Mouse (Mus musculus): ENCODE data around the gene Abcg2. TPM values are rescaled to one million over a fixed set of nuclear protein-coding genes. Genes with fewer than 3 reads are reported as not detected.
A peak's percentile ranks its signal among the peaks of the same experiment; 100 is the strongest.

The Abcg2 gene
- polyA plus RNA-seq, 1 experiment from 2014 or later = 87.1 TPM

GRCm38 (mm10) chr6:58641056-58641799 is 56.9 kb downstream of the Abcg2 start:
- 20% methylated on average over 11 of the region's 11 CpGs for WGBS
- 0 out of 2 replicates have a peak overlapping the region, but pooled peaks have one; percentile 77 for H3K27ac ChIP-seq
- peak overlapping the region; percentile 76 for H3K9ac ChIP-seq
- H3K9me3 ChIP-seq = no peaks in the 10 kb centered on the region
- peak overlapping the region; percentile 70 for H3K4me3 ChIP-seq (replicated peaks)
- no peaks in the 10 kb centered on the region for H3K36me3 ChIP-seq
- H3K4me2 ChIP-seq (replicated peaks) = peak overlapping the region; percentile 76
- no peak for ATAC-seq
- H3K4me1 ChIP-seq (replicated peaks) = peaks cover 14% of the 10 kb centered on the region; the same call in 1 of the 2 replicates
- H3K27me3 ChIP-seq (replicated peaks) = no peaks in the 10 kb centered on the region

GRCm38 (mm10) chr6:58642191-58642590 is 57.9 kb downstream of the Abcg2 start:
- H3K36me3 ChIP-seq = no peaks in the 10 kb centered on the region
- ATAC-seq = peak; percentile 18; the same call in 1 of the 2 replicates
- no peaks in the 10 kb centered on the region for H3K27me3 ChIP-seq (replicated peaks)
- H3K9me3 ChIP-seq = no peaks in the 10 kb centered on the region
- no peak overlapping the region for H3K4me3 ChIP-seq (replicated peaks)
- WGBS = 65% methylated on average over 2 of the region's 2 CpGs
- H3K4me1 ChIP-seq (replicated peaks) = peaks cover 17% of the 10 kb centered on the region; the same call in 1 of the 2 replicates
- H3K4me2 ChIP-seq (replicated peaks) = peak overlapping the region; percentile 76
- 0 out of 2 replicates have a peak overlapping the region, but pooled peaks have one; percentile 8 for H3K27ac ChIP-seq
- H3K9ac ChIP-seq = no peak overlapping the region

GRCm38 (mm10) chr6:58644586-58644985 is 60.3 kb downstream of the Abcg2 start:
- 55% methylated on average over 2 of the region's 2 CpGs for WGBS
- Histone ChIP-seq H3K4me2 (replicated peaks) (no peak overlapping the region), H3K9ac (no peak overlapping the region), H3K27ac (no peak overlapping the region), H3K36me3 (no peaks in the 10 kb centered on the region), H3K4me3 (replicated peaks) (no peak overlapping the region), H3K4me1 (replicated peaks) (peaks cover 11% of the 10 kb centered on the region; the same call in 1 of the 2 replicates), H3K27me3 (replicated peaks) (no peaks in the 10 kb centered on the region), H3K9me3 (no peaks in the 10 kb centered on the region)
- no peak for ATAC-seq

GRCm38 (mm10) chr6:58648100-58648749 is 63.9 kb downstream of the Abcg2 start:
- H3K27ac ChIP-seq = no peak overlapping the region
- H3K36me3 ChIP-seq = no peaks in the 10 kb centered on the region
- no peak overlapping the region for H3K9ac ChIP-seq
- no peaks in the 10 kb centered on the region for H3K9me3 ChIP-seq
- peak; percentile 53; the same call in 1 of the 2 replicates for ATAC-seq
- H3K4me2 ChIP-seq (replicated peaks) = no peak overlapping the region
- no peaks in the 10 kb centered on the region for H3K27me3 ChIP-seq (replicated peaks)
- H3K4me3 ChIP-seq (replicated peaks) = no peak overlapping the region
- WGBS = 52% methylated on average over 3 of the region's 3 CpGs
- H3K4me1 ChIP-seq (replicated peaks) = 0 out of 2 replicates have a peak, but pooled peaks cover 3% of the 10 kb centered on the region

GRCm38 (mm10) chr6:58650136-58650535 is 65.8 kb downstream of the Abcg2 start:
- Histone ChIP-seq H3K27me3 (replicated peaks) (no peaks in the 10 kb centered on the region), H3K9ac (no peak overlapping the region), H3K27ac (no peak overlapping the region), H3K9me3 (no peaks in the 10 kb centered on the region), H3K4me3 (replicated peaks) (no peak overlapping the region), H3K4me1 (replicated peaks) (0 out of 2 replicates have a peak, but pooled peaks cover 3% of the 10 kb centered on the region), H3K4me2 (replicated peaks) (no peak overlapping the region), H3K36me3 (no peaks in the 10 kb centered on the region)
- 95% methylated on average over 3 of the region's 3 CpGs for WGBS
- no peak for ATAC-seq

- WGBS = 76% methylated on average over 1 of the region's 1 CpGs
- H3K9me3 ChIP-seq = no peaks in the 10 kb centered on the region
- H3K4me1 ChIP-seq (replicated peaks) = 0 out of 2 replicates have a peak, but pooled peaks cover 3% of the 10 kb centered on the region
- no peak overlapping the region for H3K9ac ChIP-seq
- H3K4me2 ChIP-seq (replicated peaks) = no peak overlapping the region
- no peak overlapping the region for H3K27ac ChIP-seq
- no peaks in the 10 kb centered on the region for H3K27me3 ChIP-seq (replicated peaks)
- H3K36me3 ChIP-seq = no peaks in the 10 kb centered on the region
- no peak for ATAC-seq
- H3K4me3 ChIP-seq (replicated peaks) = no peak overlapping the region
Observed at GRCm38 (mm10) chr6:58651038-58651437, 66.7 kb downstream of the Abcg2 start.

GRCm38 (mm10) chr6:58660951-58661575 is 76.7 kb downstream of the Abcg2 start:
- H3K9ac ChIP-seq = no peak overlapping the region
- whole genome bisulfite sequencing = 68% methylated on average over 3 of the region's 3 CpGs
- ATAC-seq = peak; percentile 99
- no peaks in the 10 kb centered on the region for H3K27me3 ChIP-seq (replicated peaks)
- H3K27ac ChIP-seq = no peak overlapping the region
- no peaks in the 10 kb centered on the region for H3K9me3 ChIP-seq
- H3K4me2 ChIP-seq (replicated peaks) = no peak overlapping the region
- no peaks in the 10 kb centered on the region for H3K36me3 ChIP-seq
- no peak overlapping the region for H3K4me3 ChIP-seq (replicated peaks)
- H3K4me1 ChIP-seq (replicated peaks) = 0 out of 2 replicates have a peak, but pooled peaks cover 4% of the 10 kb centered on the region

- H3K4me2 ChIP-seq (replicated peaks) = no peak overlapping the region
- no peak; the same call in 1 of the 2 replicates for ATAC-seq
Observed at GRCm38 (mm10) chr6:58677802-58678201, 93.5 kb downstream of the Abcg2 start.

GRCm38 (mm10) chr6:58678530-58678929 is 94.2 kb downstream of the Abcg2 start:
- Histone ChIP-seq H3K9ac (no peak overlapping the region), H3K4me3 (replicated peaks) (no peak overlapping the region), H3K9me3 (no peaks in the 10 kb centered on the region), H3K36me3 (no peaks in the 10 kb centered on the region), H3K27me3 (replicated peaks) (no peaks in the 10 kb centered on the region), H3K4me2 (replicated peaks) (no peak overlapping the region), H3K27ac (no peak overlapping the region), H3K4me1 (replicated peaks) (no peaks in the 10 kb centered on the region)
- 68% methylated on average over 3 of the region's 3 CpGs for WGBS
- ATAC-seq = peak; percentile 77

More at GRCm38 (mm10) chr6:58677802-58678201, 93.5 kb downstream of the Abcg2 start:
- Histone ChIP-seq H3K36me3 (no peaks in the 10 kb centered on the region), H3K27ac (no peak overlapping the region), H3K9me3 (no peaks in the 10 kb centered on the region), H3K4me1 (replicated peaks) (no peaks in the 10 kb centered on the region), H3K27me3 (replicated peaks) (no peaks in the 10 kb centered on the region), H3K4me3 (replicated peaks) (no peak overlapping the region), H3K9ac (no peak overlapping the region)
- WGBS = 83% methylated on average over 1 of the region's 1 CpGs

GRCm38 (mm10) chr6:58691584-58691983 is 107.3 kb downstream of the Abcg2 start:
- no peaks in the 10 kb centered on the region for H3K9me3 ChIP-seq
- WGBS = 58% methylated on average over 2 of the region's 2 CpGs
- no peak; the same call in 1 of the 2 replicates for ATAC-seq
- H3K4me2 ChIP-seq (replicated peaks) = no peak overlapping the region
- H3K36me3 ChIP-seq = no peaks in the 10 kb centered on the region
- no peaks in the 10 kb centered on the region for H3K27me3 ChIP-seq (replicated peaks)
- no peaks in the 10 kb centered on the region for H3K4me1 ChIP-seq (replicated peaks)
- H3K9ac ChIP-seq = no peak overlapping the region
- H3K27ac ChIP-seq = no peak overlapping the region
- no peak overlapping the region for H3K4me3 ChIP-seq (replicated peaks)

- no peaks in the 10 kb centered on the region for H3K4me1 ChIP-seq (replicated peaks)
- H3K4me3 ChIP-seq (replicated peaks) = no peak overlapping the region
- peak; percentile 74 for ATAC-seq
- H3K36me3 ChIP-seq = no peaks in the 10 kb centered on the region
- H3K27ac ChIP-seq = no peak overlapping the region
- no peak overlapping the region for H3K4me2 ChIP-seq (replicated peaks)
- WGBS = 62% methylated on average over 2 of the region's 2 CpGs
- no peak overlapping the region for H3K9ac ChIP-seq
- no peaks in the 10 kb centered on the region for H3K27me3 ChIP-seq (replicated peaks)
- no peaks in the 10 kb centered on the region for H3K9me3 ChIP-seq
Observed at GRCm38 (mm10) chr6:58694257-58694656, 109.9 kb downstream of the Abcg2 start.

GRCm38 (mm10) chr6:58694765-58695164 is 110.4 kb downstream of the Abcg2 start:
- Histone ChIP-seq H3K4me2 (replicated peaks) (no peak overlapping the region), H3K27me3 (replicated peaks) (no peaks in the 10 kb centered on the region), H3K9ac (no peak overlapping the region), H3K4me3 (replicated peaks) (no peak overlapping the region), H3K27ac (no peak overlapping the region), H3K4me1 (replicated peaks) (no peaks in the 10 kb centered on the region), H3K9me3 (no peaks in the 10 kb centered on the region), H3K36me3 (no peaks in the 10 kb centered on the region)
- ATAC-seq = peak; percentile 63
- 89% methylated on average over 1 of the region's 1 CpGs for WGBS

All from intestine, embryonic 15.5 days (tissue).